Mouse (Mus musculus): ENCODE measurements around the gene Cryba4.

Gene Cryba4

DNA sequence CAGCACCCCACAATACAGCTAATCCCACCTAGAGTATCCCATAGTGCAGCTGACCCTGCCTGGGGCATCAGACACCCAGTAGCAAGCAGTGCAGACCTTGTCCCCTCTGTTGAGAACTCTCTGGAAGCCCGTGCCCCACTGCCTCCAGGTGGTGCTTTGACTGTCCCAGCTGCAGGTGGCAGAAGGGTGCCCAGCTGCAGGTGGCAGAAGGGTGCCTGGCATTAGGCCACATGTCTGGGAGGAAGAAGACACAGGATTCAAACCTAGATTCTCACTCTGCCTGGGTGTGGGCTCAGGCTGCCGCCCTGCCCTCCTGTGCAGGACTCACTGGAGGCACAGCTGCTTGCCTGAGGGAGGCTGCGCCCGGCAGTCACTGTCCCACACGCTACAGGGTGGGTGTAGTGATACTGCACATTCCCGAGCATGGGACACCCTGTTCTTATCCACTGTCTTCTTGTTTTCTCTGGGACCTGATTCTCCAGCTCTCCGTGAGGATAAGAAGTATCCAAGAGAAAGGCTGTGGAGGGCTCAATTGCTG is 33.3 kb upstream of the Cryba4 start:
- DNase-seq, result no peak

DNA sequence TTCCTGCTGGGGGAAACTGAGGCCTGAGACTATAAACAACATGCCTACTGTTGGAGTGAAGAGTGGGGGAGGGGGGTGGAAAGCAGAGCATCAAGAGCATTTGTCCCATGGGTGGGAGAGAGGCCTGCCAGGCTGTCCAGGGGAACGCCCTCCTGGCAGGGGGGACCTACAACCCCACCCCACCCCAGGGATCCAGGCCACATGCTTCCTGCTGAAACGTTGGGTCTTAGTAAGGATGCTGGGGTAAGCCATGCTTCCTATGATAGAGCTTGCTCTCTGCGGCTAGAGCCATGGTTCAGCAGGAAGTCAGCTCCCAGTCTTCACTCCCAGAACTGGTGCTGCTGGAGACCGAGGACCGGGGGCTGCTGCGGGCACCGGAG is 31.9 kb upstream of the Cryba4 start:
- no peak for DNase-seq

DNA sequence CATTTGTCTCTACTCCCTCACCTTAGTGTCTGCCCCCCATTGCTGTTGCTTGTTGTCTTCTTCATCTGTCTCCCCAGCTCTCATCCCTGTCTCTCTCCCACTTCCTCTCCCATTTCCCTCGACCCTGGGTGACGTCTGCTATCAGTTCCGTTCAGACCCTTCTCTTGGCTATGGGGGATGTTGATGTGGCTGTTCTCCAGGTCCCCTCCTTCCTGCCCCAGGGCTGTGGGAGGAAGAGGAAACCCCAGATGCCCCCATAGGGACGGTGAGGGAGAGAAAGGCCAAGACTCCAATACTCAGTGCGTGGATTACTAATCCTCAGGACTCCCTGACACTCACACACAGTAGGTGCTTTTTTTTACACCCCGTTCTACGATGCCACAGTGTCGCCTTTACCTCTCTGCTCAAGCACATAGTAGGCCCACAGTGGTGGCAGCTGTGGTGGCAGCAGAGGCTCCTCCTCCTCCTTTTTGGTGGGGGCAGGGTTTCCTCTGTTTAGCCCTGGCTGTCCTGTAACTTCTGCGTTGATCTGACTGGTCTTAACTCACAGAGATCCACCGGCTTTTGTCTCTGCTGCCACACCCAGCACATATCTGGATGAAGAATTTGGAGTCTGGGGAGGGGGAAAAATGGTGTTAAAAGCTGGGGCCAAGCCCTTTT is 31.4 kb upstream of the Cryba4 start:
- peak; percentile 62 for DNase-seq

DNA sequence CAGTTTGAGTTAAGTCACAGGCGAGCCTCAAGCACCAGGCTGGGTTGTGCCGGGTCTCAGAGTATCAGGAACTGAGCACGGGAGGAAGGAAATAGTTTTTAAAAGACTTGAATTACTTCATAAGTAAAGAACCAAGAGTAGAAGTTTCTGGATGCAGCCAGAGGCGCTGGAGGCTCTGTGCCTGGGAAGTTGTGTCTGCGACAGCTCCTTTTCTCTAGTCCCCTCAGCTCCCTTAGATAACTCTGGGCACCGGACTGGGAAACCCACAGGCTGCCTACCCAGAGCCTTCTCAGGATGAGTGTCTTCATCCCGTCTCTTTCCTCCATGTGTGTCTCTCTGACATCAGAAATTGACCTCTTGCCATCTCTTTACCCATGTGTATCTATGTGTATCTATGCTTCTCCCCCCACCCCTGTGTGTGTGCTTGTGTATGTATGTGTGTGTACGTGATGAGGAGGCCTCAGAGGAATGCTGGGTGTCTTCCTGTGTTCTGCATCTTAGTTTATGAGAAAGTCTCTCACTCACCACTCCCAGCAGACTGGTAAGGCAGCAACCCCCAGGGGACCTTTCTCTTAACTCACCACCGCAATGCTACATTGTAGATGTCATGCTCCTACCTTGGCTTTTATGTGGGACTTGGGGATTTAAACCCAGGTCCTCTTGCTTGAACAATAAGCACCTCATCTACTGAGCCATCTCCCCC is 30.6 kb upstream of the Cryba4 start:
- DNase-seq, result no peak

DNA sequence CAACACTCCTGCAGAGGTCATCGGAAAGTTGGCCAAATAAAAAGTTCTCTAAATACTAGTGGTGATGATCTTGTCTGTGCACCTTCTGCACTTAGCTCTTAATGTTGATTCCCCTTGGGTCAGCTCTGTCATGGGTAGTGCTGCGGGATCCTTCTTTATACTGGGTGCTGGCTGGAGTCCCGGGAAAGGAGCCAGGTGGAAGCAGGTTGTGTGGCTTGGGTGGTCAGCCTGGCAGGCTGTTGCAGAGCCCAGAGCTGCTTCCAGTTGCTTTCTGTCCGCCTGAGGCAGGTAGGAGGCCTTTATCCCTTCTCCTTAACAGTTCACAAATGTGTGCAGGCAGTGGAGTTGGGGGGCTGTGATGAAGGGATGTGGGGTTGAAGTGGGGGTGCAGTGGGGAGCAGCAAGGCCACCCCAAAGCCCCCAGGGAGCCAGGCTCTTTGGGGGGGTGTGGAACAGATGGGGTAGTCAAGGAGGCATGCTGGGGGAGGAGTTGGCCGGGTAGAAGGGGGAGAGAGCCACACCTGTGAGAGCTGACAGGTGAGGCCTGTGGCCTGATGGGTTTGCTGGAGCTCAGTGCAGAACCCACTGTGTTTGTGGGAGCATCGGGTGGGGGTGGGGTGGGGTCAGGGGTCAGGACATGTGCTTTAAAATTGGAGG is 29.9 kb upstream of the Cryba4 start:
- DNase-seq, result no peak

DNA sequence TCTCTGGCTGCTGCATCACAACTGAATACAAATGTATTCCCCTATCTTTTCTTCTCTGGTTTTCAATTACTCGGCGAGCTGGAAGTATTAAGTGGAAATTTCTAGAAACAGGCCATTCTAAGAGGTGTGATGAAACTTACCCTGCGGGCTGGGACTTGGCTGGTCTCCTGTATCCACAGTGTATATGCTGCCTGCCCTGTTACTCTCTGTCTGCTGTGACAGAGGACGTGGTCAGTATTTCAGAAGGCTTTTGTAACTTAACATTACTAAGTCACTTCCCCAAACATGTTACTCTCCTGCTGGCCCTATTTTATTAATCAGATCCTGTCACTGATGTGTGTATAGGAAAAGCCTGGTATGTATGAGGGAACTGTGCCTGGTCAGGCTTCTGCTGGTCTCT is 29.4 kb upstream of the Cryba4 start:
- DNase-seq, result no peak

DNA sequence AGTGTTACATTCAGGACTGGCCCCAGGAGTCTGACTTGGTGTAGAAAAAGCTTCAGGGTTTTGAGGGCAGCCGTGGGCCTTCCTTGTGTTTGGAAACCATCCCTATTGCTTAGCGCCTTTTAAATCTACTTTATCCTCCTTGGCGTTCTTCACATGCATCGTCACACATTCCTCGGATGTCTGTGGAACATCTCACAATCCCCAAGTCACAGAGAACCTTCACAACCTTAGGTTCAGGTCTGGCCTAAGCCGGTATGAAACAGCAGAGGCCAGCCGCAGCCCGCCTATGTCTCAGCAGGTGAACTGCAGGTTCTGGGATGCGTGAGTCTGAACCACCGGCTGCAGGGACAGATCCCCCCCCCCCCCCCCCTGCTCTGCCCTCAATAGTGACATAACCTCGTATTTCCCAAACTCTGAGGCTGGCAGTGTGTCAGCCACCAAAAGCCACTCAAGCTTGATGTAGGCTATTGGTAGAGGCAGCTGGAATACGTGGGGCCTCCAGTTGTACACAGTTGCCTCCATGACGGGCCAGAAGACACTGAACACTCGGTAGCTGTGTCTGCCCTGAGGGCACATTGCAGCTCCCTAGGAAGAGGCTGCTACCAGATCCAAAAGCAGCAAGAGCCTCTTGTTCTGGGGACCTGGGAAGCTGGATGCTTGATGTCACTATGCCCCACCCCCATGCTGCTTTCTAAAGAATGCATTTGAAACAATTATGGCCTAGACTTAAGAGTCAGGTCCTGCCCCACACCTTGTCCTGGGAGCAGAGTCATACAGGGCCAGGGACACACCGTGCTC is 28.7 kb upstream of the Cryba4 start:
- no peak for DNase-seq

DNA sequence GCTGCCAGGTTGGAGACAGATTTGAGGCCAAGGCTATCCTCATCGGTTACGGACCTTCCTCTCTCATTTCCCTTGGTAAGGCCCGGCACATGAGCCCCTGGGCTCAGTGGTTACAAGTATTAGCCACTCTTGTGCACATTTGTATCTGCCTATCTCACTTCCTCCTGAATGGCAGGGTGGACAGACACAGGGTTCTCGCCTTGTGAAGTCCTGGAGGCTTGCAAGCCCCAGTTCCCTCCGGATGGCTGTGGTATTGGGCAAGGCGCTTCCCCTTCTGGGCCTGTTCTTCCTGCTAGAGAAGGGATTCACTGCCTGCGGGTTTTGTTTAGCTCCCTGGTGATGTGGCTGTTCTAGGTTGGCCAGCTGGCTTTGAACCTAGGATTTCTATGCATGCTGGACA is 27.8 kb upstream of the Cryba4 start:
- no peak for DNase-seq

DNA sequence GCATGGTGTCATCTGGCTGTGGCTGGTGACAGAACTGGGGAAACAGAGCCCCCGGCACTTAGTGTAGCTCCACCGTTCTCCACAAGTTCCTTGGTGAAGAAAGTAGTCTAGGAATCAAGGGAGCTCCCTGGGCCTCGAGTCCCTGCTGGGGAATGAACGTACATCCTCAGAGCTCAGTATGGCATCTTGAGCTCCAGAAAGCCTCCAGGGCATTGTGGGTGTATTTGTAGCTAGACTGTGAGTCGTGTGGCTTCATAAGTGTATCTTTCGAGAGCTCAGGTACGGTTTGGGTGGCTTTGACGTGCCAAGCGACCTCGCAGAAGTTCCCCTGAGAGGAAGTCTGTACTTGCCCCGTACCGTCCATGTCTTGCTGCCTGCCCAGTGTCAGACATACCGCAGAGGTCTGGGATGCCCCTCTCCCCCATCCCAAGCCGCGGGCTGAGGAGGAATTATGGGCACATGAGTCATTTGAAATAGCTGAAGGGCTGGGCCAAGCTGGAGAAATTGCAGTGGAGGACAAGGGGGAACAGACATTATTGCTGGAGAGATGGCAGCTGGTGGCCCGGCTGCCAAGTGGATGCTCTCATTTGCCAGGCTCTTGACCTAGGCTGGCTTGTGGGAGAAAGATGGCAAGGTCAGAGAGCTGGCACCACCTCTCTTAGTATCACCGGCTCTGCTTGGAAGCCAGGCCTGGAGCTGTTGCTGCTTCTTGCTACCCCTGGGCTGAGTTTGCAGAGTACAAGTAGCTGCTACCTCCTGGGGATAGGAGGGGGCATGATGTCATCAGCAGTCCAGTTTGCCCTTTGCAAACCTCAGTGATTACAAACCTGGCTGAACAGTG is 27.1 kb upstream of the Cryba4 start:
- no peak for DNase-seq

DNA sequence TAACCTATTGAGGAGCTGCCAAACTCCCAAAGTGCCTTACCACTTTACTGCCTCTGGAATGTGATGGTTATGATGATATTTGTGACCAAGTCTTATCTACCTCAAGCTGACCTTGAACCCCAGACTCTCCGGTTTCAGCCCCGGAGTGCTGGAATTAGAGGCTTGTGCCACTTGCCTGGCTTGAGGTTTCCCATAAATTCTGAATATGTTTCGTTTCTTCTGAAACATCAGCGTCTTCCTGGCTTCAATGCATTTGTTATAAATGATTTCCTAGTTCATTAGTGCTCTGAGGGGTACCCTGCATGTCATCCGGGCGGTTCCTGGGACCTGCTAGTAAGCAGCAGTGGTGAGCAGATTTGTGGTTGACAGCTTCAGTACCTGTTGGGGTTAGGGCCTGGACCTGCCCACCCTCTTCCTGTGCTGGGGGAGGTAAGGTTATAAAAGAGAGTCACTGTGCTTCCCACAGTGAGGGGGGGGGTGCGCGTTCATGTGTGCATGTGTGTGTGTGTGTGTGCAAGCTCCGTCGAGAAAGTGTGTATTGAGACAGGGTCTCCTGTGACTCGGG is 25.7 kb upstream of the Cryba4 start:
- no peak for DNase-seq

DNA sequence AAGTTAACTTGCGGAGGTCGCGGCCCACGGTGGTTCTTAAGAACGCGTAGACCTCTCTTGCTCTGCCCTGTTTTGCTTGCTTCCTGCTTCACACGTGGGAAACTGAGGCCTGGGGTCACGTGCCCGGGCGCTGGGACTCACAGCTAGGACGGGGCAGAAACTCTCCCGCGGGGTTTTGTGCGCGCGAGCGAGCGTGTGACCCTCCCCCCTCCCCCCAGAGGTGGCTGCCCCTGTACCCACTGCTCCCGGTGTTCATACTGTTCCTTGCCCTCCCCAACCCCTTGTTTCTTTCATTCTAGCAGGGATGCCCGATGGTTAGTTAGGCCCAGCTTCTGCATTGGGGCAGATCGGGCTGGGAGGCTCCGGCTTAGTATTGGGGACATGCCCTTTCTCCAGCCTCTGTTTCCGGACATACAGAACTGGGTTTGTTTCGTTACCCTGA is 24.6 kb upstream of the Cryba4 start:
- no peak for DNase-seq

DNA sequence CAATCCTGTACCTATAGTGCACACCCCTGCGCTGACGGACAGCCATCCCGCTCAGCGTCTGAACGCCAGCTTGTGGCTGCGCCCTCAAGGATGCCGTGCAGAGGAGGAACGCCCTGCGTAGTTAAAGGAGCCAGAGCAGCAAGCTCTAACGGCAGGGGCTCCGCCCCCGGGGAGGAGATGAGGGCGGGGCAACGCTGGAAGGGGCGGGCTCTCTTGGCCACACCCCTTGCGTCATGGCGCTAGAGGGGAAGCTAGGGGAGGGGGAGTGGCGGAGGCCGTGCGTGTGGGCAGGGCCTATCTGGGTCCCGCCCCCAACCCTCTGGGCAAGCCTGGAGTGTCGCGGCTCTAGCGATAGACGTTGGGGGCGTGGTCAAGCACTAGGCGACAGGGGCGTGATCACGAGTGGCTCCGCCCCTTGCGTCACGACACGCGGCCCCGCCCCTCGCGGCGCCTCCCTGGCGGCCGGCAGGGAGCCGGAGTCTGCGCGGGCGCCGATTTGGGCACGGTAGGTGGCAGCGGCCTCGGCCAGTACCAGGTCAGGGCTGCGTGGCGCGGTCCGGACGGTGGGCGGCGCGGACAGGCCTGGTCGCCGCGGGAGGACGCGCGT is 24.1 kb upstream of the Cryba4 start, which contains the start of gene Tpst2:
Tpst2 (plus strand) TSS at position 425 of the 607 bp plus-strand sequence.
- DNase-seq, result peak; percentile 100

DNA sequence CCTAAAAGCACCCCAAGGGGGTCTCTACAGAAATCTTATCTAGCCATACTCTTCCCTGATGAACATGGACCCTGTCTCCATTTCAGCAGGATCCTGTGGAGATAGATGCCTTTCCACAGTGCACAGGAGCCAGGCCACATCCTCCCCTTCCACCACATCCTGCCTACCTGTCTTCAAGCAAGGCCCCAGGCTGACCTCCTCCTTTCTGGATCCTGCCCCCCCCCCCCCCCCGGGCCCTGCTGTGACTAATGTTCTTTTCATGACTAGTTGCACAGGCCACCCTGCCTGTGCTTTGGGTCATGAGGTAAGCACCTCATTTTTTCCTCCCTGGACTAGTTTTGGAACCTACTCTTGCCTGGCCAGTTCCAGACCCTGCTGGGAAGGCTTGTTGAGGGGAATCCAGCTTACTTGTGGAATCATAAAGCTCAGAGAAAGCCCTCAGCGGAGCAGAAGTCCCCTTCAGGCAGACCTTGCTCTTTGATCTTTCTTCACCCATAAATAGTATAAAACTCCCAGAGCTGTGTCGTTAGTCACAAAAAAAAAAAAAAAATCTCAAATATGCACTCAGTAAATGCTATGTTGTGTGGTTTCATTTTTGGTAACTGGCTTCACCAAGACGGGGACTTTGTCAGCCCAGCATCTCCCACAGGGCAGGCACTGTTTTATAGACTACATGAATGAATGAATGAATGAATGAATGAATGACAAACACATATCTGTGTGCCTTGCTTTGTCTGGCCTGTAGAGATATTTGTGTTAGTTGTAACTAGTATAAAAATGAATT is 22.9 kb upstream of the Cryba4 start:
- DNase-seq, result no peak

DNA sequence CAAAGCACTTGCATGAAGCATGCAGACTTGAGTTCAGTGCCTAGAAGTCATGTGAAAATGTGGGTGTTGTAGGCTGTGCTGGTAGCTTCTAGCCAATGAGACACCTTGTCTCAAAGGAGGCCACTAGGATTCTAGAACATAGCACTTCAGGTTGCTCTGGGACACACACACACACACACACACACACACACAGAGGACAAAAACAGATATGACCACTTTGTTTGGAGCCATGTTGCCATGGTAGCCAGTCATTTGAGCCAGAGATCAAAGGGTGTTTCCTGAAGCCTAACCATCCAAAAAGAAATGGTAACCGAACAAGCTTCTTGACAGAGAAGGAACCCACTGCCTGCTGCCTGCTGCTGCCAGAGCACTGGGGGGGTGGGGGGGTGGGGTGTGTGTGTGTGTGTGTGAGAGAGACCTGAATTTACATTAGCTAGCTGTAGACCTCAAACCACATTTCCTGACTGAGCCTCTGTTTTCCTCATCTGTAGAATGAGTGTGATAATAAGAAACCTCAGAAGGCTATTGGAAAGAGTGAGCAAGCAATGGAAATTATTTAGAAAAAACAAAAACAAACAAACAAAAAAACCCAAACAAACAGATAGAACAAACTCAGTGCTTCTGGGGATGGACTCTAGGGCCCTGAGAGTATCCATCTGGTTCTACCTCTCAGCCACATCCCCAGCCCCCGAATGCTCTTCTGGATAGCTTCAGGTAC is 21.6 kb upstream of the Cryba4 start:
- no peak for DNase-seq

DNA sequence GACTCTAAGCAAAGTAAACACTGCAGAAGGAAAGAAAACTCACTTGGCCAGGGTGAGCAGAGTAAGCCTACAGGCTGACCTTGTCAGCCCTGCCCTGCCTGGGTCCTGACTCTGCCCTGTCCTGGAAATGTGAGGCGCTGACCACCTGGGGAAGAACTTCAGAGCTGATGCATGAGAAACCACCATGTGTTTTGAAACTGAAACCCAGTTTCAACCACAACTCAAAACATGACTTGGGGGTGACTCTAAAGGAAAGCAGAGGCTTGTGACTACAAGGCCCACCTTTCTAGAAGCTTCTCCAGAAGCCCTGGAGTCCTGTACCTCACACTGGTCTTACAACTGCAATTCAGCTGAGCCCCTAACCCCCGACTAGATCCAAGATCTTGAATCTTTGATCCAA is 20.6 kb upstream of the Cryba4 start:
- no peak for DNase-seq

DNA sequence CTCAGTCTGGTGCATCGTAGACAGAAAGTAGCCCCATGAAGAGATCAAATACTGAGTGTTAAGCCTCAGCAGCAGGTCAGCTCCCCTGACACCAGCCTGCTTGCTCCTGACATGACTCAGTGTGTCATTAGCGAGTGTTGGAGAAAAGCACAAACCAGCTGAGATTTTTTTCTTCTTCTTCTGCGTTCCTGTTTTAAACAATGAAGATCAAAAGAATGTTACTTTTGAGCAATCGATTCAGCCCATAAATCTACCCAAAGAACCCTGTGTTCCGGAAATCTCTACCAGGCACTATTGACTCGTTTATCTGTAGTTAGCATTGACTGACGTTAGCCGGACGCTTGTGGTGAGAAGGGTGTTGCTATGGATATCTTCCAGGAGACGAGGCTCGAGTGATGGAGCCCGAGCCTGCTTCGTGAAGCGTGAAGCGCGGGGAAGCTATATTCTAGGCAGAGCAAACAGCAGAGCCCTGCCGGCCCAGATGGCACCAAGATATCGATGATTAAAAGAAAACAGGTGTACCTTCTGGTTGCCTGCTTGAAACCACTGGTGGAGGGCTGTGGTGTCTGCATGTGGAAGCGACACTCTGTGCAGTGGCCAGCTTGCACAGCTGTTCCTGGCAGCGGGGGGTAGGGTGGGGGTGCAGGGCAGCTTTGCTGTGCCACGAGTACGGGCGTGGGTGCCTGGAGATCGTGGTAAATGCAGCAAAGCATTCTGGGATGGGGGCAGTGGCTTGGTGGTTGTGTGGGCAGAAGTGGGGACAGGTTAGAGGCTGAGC is 18.6 kb upstream of the Cryba4 start:
- no peak for DNase-seq

DNA sequence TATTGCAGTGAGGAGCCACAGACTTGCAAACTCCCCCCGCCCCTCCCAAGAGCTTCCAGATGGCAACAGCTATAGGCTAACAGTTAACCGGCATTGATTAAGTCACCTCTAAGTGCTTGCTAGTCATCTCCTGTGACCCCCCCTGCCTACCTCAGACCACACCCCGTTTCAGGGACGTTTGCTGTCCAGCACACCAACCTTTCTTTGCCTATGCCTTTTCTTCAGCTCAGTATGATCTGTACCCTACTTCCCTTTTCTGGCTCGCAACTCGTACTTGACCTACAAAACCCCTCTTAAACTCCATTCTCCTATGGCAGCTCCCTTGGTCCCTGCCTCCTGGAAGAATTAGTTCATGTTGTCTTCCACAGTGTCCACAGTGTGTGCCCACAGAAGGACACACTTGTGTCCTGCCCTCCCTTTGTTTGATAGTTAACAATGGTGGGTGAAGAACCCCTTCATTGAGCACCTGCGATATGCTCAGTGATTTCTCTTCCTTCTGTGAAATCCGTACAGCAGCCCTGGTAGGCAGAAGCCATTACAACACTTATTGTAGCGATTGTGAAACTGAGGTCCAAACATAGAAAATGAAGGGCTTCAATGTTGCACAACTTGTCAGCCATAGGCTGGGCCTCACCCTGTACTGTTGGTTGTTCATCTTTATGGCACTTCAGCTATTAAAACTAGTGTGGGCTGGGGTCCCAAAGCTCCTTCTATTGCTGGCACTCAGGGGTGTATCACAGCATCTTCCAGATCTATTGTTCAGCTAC is 13.9 kb upstream of the Cryba4 start:
- no peak for DNase-seq

DNA sequence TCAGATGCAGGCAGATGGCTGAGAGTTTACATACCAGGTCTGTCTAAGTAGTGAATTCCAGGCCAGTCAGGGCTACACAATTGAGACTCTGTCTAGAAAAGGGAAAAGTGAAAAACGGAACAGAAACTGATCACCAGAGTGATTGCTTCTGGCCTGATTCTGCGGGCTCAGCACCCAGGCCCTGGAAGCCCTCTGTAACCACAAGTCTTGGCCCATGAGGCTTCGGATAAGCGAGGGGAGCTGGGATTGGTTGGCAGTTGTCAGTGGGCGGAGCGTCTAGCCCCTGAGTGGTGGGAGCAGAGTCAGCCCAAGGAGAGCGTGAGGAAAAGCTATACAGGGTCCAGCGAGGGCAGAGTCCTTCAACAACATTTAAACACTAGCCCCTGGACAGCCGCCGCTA is 13.2 kb upstream of the Cryba4 start:
- DNase-seq, result no peak
